Mouse (Mus musculus) cerebellum, adult 2 months (tissue): ENCODE results near the gene Polr3gl.

Experiments
- CTCF ChIP-seq: fragments of 200-500 bp; IDR thresholded peaks from 2 replicates; pipeline ENCODE4 v1.5.1; 2011; ENCODE audit warnings: low read depth, mild to moderate bottlenecking, control low read depth, low read length, moderate library complexity, borderline replicate concordance; ENCODE audit not compliant: insufficient read depth
- POLR2A ChIP-seq: fragments of 200-500 bp; IDR thresholded peaks from 2 replicates; pipeline ENCODE4 v1.6.1; 2011; ENCODE audit warnings: low read length, control low read depth, borderline replicate concordance; ENCODE audit not compliant: insufficient read depth

DNA sequence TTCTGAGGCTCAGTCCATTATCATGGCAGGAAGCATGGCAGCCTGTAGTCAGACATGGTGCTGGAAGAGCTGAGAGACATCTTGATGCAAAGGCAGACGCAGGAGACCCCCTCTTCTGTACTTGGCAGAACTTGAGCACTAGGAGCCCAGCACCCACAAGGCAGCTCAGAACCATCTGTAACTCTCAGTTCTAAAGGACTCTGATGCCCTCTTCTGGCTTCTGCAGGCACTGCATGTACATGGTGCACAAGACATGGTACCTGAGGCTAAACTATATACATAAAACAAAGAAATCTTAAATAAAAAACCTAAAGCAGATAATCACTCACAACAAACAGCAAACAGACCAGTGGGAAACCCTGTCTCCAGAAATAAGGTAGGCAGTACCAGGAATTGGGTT lies 45.2 kb upstream of the Polr3gl start:
- TF ChIP-seq CTCF (peak; percentile 72), POLR2A (no peak)
